Mouse (Mus musculus) T-helper 1 cell (primary cell): ENCODE measurements at regions not wholly inside any gene's neighbourhood (a gene's known extent, or its start where the extent isn't known, plus 50 kb on each side); places are given as distances from the start of the nearest gene placed in this dataset.

Experiments used
- in situ Hi-C: fragments of 300-600 bp; cut with MboI, MseI; formaldehyde crosslinking; loops from one replicate; pipeline ENCODE4 v1.15.1; 2025; ENCODE audit warnings: high pct_unique_total_duplicates

DNA sequence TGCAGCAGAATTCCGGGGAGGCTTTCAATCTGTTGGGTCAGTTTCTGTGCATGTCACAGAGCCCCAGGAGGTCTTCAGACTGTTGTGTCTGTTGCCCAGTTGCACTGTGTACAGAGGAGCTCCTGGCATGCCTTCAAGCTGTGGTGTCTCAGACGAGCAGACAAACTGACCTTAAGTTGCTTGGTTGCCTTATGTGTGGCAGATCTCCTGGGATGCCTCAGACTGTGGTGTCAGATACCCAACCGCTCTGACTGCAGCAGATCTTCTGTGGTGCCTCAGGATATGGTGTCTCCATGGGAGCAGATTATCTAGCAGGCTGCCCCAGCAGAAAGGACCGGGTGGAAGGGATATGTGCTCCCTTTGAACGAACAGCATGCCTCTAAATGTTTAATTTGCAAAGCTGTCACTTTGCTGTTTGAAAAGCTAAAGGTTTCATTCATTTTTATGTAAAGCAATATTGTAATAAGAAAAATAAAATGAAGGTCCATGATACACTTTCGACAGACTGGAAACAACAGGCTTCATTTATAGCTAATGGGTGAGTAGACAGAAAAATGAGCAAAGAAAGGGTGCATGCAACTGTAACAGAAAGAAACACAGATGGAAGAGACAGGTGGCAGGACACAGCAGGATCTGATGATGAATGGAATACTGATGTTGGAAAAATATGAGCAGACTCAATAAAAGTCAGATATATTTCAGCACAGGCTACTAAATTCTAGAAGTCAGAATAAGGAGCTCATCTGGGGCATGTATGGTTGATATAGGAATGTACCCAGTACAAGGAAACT is 1060.0 kb downstream of the Serpinb8 start:
- in situ Hi-C loops = loop anchor here (10.0 kb wide), 2 partner anchors 925 to 1045 kb away; no protein-coding TSS in a partner anchor

DNA sequence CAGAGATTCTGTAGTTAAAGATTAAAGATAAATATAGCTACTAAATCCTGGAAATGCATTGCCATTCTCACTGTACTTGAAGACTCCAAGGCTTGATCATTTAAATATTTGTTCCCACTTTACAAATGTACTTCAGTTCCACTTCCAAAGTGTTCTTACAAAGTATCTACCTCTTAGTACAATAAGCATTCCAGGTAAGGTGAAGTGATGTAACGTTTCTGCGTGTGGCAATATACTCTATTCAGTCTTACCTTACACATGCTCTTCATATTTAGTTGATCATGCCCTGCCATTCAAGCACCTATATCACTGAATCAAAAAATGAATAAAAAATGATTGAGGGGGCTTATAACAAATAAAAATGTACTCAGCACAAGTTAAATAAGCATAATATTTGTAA is 1081.2 kb downstream of the Serpinb8 start:
- in situ Hi-C loops = no loop called here
